In genomic region chr5:35757639-35758001, GRCm38 (mm10) we compare ENCODE assay signal across 8 mouse cellular contexts. TPM values are rescaled to one million over a fixed set of nuclear protein-coding genes. Genes with fewer than 3 reads are reported as not detected.
DNase-seq lines count a peak whose midpoint lies in the region; ATAC-seq lines count a peak whose summit lies in the region.

Ablim2 (plus strand) TSS chr5:35757880.

- peak within 1 kb of the TSS; percentile 71 for H3K4me3 ChIP-seq in embryonic facial prominence, embryonic 10.5 days
- H3K4me3 ChIP-seq in midbrain, embryonic 11.5 days (ENCODE audit: low read depth, low read length), result peak within 1 kb of the TSS; percentile 54

- no peaks in the 10 kb centered on the region for H3K36me3 ChIP-seq in embryonic facial prominence, embryonic 10.5 days (replicated peaks)
- H3K36me3 ChIP-seq in midbrain, embryonic 11.5 days (ENCODE audit: control insufficient read depth, insufficient read depth, low read length), result no peaks in the 10 kb centered on the region

- peak; percentile 98 for ATAC-seq in midbrain, embryonic 11.5 days (ENCODE audit: low FRiP score)

- intact Hi-C loops in left cerebral cortex, postnatal 4 days (cut with DNase I), result loop anchor here (5.0 kb wide), 1 partner anchor 160 kb away; no protein-coding TSS in a partner anchor

- peaks cover 73% of the 10 kb centered on the region for H3K27me3 ChIP-seq in embryonic facial prominence, embryonic 10.5 days (replicated peaks; ENCODE audit: low read depth, poor library complexity, severe bottlenecking)
- peaks cover 24% of the 10 kb centered on the region for H3K27me3 ChIP-seq in midbrain, embryonic 11.5 days (ENCODE audit: control insufficient read depth, insufficient read depth, low read length)

- H3K4me1 ChIP-seq in embryonic facial prominence, embryonic 10.5 days, result peaks cover 24% of the 10 kb centered on the region
- peaks cover 6% of the 10 kb centered on the region for H3K4me1 ChIP-seq in midbrain, embryonic 11.5 days (ENCODE audit: control insufficient read depth, insufficient read depth, low read length)

- no peak within 1 kb of the TSS for H3K27ac ChIP-seq in embryonic facial prominence, embryonic 10.5 days (replicated peaks)
- H3K27ac ChIP-seq in midbrain, embryonic 11.5 days (ENCODE audit: low read depth, low read length), result no peak within 1 kb of the TSS

- peak within 1 kb of the TSS; percentile 100 for H3K4me2 ChIP-seq in midbrain, embryonic 11.5 days

- H3K9ac ChIP-seq in midbrain, embryonic 11.5 days (ENCODE audit: low read length), result peak within 1 kb of the TSS; percentile 40

- no peaks in the 10 kb centered on the region for H3K9me3 ChIP-seq in embryonic facial prominence, embryonic 10.5 days
- no peaks in the 10 kb centered on the region for H3K9me3 ChIP-seq in midbrain, embryonic 11.5 days (ENCODE audit: control insufficient read depth, low read length)

- peak; percentile 94 for DNase-seq in adrenal gland, postnatal 14 days
- peak; percentile 96 for DNase-seq in embryonic facial prominence, embryonic 10.5 days (ENCODE audit: low spot score)
- DNase-seq in heart, adult 11 months, result peak; percentile 99
- peak; percentile 93 for DNase-seq in kidney, adult 11 months
- DNase-seq in left cerebral cortex, postnatal 4 days, result peak; percentile 95
- DNase-seq in midbrain, embryonic 11.5 days (ENCODE audit: low spot score, missing footprints), result peak; percentile 100
- DNase-seq in right cerebral cortex, postnatal 4 days, result peak; percentile 96
- DNase-seq in yolk sac, embryonic 10.5 days (ENCODE audit: low spot score), result peak; percentile 93

- under 1% methylated on average over 35 of the region's 35 CpGs for WGBS in embryonic facial prominence, embryonic 10.5 days
- under 1% methylated on average over 35 of the region's 35 CpGs for WGBS in midbrain, embryonic 11.5 days

RNA-seq across cellular contexts. Expression of gene Ablim2, which starts in this region (rescaled TPM):
- total RNA-seq in adrenal gland, postnatal 14 days (2021), result 3.0 and 4.0 TPM in 2 replicates
- polyA plus RNA-seq in embryonic facial prominence, embryonic 10.5 days (2016; fragmentation: Nextera tagmentation; extraction: Ambion mirVana), result 0.38 and 0.51 TPM in 2 replicates
- total RNA-seq in left cerebral cortex, postnatal 4 days (2021), result 10 to 100 TPM; 48.5 to 53.3 TPM
- polyA plus RNA-seq in midbrain, embryonic 11.5 days (2014; fragmentation: Nextera tagmentation; extraction: Ambion mirVana), result 0.36 and 0.51 TPM in 2 replicates

Comparison
In these comparisons a context has a peak if more than half of its experiments do, and no peak if none do; other contexts are left out.
1. Peak in DNase-seq and H3K4me3 ChIP-seq in embryonic facial prominence, embryonic 10.5 days; RNA of the gene not detected or under 1 TPM.
2. Peak in DNase-seq, ATAC-seq, H3K4me3 ChIP-seq, H3K9ac ChIP-seq and H3K4me2 ChIP-seq in midbrain, embryonic 11.5 days; RNA of the gene not detected or under 1 TPM.